Mouse (Mus musculus) hindbrain, embryonic 12.5 days (tissue): ENCODE results near the gene Mfap1b. TPM values are rescaled to one million over a fixed set of nuclear protein-coding genes. Genes with fewer than 3 reads are reported as not detected.
"Not testable (repeated sequence)": the region's sequence is repeated elsewhere in the genome, so short reads cannot be mapped to it uniquely, and the experiment has no call there.

Experiments used
- ATAC-seq: fragments of 200-750 bp; cut with Nextera tagmentation; 2 replicates; pipeline ENCODE4 v1.8.0; 2017; ENCODE audit warnings: moderate TSS enrichment; ENCODE audit not compliant: low FRiP score
- H3K27ac ChIP-seq: fragments of 300-500 bp; sonication (generic); 2 replicates; pipeline ENCODE4 v1.5.1; 2016; ENCODE audit warnings: mild to moderate bottlenecking
- H3K27me3 ChIP-seq: fragments of 300-500 bp; sonication (generic); 2 replicates; pipeline ENCODE4 v1.6.1; 2016; ENCODE audit warnings: mild to moderate bottlenecking
- H3K36me3 ChIP-seq: fragments of 300-500 bp; sonication (generic); 2 replicates; pipeline ENCODE4 v1.6.1; 2016; ENCODE audit warnings: mild to moderate bottlenecking
- H3K4me1 ChIP-seq: fragments of 300-500 bp; sonication (generic); 2 replicates; pipeline ENCODE4 v1.6.1; 2016
- H3K4me2 ChIP-seq: fragments of 300-500 bp; sonication (generic); replicated peaks from 2 replicates; pipeline ENCODE4 v1.6.1; 2016; ENCODE audit warnings: mild to moderate bottlenecking
- H3K4me3 ChIP-seq: fragments of 300-500 bp; sonication (generic); 2 replicates; pipeline ENCODE4 v1.5.1; 2016; ENCODE audit warnings: mild to moderate bottlenecking
- H3K9ac ChIP-seq: fragments of 300-500 bp; sonication (generic); 2 replicates; pipeline ENCODE4 v1.6.1; 2016; ENCODE audit warnings: mild to moderate bottlenecking, moderate library complexity
- H3K9me3 ChIP-seq: fragments of 300-500 bp; sonication (generic); replicated peaks from 2 replicates; pipeline ENCODE4 v1.6.1; 2016; ENCODE audit warnings: mild to moderate bottlenecking
- WGBS: fragments of 180-500 bp; shearing (Covaris S2); methylation state at CpG from one replicate; pipeline ENCODE4 v1.1.7; 2016; 5-methylcytosine and 5-hydroxymethylcytosine counted together
- polyA plus RNA-seq: library from polyadenylated mRNA; unstranded; fragments of >200 nt; fragmentation: Nextera tagmentation; extraction: Ambion mirVana; gene quantifications from 2 replicates; pipeline ENCODE4 v1.2.1, GENCODE M21; 2016

The Mfap1b gene
- polyA plus RNA-seq, 1 experiment from 2014 or later = 72.4 TPM

DNA sequence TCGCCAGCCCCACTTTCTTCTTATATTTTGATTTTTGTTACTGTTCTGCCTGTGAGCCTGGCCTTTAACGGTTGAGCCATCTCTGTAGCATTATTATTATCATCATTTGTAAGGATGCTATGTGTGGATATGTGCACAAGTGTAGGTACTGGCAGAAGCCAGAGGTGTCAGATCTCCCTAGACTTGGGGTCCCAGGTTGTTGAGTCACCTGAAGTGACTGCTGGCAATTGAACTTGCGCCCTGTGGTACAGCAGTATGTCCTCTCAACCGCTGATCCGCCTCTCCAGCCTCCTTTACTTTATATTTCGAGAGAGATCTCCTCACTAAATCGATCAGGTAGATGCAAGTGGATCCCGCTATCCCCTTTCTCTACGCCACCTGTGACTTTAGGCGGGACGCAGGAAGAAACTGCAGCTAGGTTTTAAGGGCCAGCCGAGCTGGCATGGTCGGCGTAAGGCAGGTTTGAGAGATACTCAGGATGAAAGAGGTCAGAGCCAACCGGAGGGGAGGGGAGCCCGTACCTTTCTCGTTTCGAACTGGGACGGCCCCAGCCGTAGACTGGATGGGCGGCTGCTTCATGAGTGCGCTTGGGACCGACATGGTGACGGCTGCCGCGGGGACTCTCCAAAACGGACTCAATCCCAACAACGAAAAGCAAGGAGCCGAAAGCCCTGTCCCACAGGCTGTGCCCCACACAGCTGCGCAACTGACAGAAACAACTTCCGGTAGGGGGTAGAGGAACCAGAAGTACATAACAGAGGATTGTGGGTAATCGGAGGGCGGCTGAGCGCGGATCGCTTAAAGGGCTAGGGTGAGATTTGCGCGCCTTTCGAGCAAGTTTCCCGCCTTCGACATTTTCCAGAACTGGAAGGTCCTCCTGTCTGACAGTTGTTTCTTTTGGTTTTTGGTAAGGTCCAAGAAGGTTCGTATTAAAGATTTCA, 32.3 kb upstream of the Mfap1b start, which contains the start of the genes Mfap1a and Wdr76:
TSS of gene Mfap1a (minus strand) at position 724 of the 941 bp plus-strand sequence.
TSS of gene Wdr76 (plus strand) at position 782 of the 941 bp plus-strand sequence.
- H3K9me3 ChIP-seq, H3K27me3 ChIP-seq, H3K36me3 ChIP-seq: not testable (repeated sequence)
- Histone ChIP-seq H3K27ac (0 out of 2 replicates have a peak within 1 kb of the TSS, but pooled peaks have one; percentile 64), H3K4me3 (peak within 1 kb of the TSS; percentile 60), H3K9ac (peak within 1 kb of the TSS; percentile 71), H3K4me2 (peak within 1 kb of the TSS; percentile 60), H3K4me1 (peaks cover 19% of the 10 kb centered on the region)
- peak; percentile 92 for ATAC-seq
- WGBS = 5% methylated on average over 42 of the region's 42 CpGs

DNA sequence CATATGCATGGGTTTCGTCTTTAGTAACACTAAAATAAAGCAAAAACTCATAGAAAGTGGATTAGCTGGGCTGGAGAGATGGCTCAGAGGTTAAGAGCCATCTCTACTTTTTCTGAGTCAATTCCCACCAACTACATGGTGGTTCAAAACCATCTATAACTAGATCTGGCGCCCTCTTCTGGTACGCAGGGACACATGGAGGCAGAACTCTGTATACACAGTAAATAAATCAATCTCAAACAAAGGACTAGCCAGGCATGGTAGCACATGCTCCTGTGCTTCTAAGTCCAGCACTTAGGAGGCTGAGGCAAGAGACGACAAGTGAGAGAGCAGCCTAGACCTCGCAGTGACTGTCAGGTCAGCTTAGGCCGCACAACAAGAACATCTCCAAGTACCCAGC, 27.7 kb upstream of the Mfap1b start:
- H3K27me3 ChIP-seq, H3K4me1 ChIP-seq, ATAC-seq, H3K9me3 ChIP-seq, H3K9ac ChIP-seq, H3K4me2 ChIP-seq, H3K4me3 ChIP-seq, H3K27ac ChIP-seq, H3K36me3 ChIP-seq: not testable (repeated sequence)
- WGBS = 73% methylated on average over 2 of the region's 6 CpGs

DNA sequence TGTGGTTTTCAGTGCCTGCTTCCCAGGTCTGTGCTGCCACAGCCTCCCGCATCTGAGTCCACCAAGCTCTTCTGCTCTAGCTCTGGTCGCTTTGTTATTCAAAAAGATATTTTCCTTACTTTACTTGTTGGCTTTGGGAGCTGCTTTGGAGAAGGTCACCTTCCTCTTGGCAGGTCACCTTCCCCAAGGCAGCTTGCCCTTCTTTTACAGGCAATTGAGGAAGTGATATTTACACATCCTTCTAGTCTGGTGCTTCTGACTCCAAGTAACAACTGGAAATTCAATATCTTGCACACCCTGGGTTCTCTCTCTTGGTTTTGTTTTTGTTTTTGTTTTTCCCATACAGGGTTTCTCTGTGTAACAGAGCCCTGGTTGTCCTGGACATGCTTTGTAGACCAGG, 10.5 kb upstream of the Mfap1b start:
- H3K4me1 ChIP-seq, ATAC-seq, H3K9me3 ChIP-seq, H3K9ac ChIP-seq, H3K36me3 ChIP-seq, H3K27me3 ChIP-seq, H3K4me2 ChIP-seq, H3K27ac ChIP-seq, H3K4me3 ChIP-seq: not testable (repeated sequence)
- WGBS = 60% methylated on average over 1 of the region's 2 CpGs

DNA sequence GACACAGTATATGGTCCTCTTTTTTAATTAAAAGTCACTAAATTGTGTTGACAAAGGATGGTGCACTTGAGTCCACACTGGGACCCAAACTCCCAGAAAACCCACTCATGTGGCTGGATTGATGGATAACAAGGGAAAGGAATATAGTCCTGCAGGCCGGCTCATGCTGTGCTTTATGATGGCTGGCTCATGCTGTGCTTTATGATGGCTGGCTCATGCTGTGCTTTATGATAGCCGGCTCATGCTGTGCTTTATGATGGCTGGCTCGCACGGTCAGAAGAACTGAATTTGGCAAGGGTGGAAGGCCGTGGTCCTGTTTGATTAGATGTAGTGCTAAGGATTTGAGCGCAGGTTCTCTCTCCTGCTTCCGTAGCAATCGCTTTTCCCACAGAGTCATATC, 9.7 kb upstream of the Mfap1b start:
- Histone ChIP-seq H3K9me3 (no peaks in the 10 kb centered on the region), H3K4me2 (no peak overlapping the region), H3K27ac (no peak overlapping the region), H3K9ac (no peak overlapping the region), H3K36me3 (no peaks in the 10 kb centered on the region), H3K27me3 (no peaks in the 10 kb centered on the region), H3K4me3 (no peak overlapping the region), H3K4me1 (0 out of 2 replicates have a peak, but pooled peaks cover 4% of the 10 kb centered on the region)
- 44% methylated on average over 8 of the region's 8 CpGs for WGBS
- ATAC-seq = no peak

DNA sequence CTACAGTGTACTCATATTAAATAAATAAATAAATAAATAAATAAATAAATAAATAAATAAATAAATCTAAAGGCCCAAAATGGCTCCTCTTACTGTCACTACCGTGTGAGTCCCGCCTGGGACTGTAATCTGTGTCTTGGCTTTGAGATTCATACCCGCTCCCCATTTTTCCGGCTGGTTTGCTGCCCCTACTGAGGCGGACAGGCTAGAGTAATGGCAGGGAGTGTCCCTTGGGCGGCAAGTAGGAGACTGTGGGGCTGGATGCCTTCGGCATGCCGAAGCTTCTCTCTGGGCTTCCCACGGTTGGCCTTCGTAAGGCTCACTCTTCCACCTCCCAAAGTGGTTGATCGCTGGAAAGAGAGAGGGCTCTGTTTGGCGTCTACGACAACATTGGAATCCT, 7.0 kb upstream of the Mfap1b start:
- not testable (repeated sequence) for H3K27ac ChIP-seq, H3K9ac ChIP-seq, ATAC-seq, H3K27me3 ChIP-seq, H3K9me3 ChIP-seq, H3K4me2 ChIP-seq, H3K4me3 ChIP-seq, H3K36me3 ChIP-seq, H3K4me1 ChIP-seq
- 86% methylated on average over 13 of the region's 13 CpGs for WGBS

DNA sequence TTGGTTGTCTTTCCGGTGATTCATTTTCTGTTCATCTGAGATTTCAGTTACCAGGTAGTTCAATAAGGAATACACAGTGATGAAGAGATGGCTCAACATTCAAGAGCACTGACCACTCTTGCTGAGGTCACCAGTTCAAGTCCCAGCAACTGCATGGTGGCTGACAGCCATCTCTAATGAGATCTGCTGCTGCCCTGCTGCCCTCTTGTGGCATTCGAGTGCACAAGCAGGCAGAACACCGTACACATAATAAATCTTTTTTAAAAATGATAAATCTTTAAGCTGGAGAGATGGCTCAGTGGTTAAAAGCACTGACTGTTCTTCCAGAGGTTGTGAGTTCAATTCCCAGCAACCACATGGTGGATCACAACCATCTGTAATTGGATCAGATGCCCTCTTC, 6.6 kb upstream of the Mfap1b start:
- no peaks in the 10 kb centered on the region for H3K9me3 ChIP-seq
- H3K9ac ChIP-seq = no peak overlapping the region
- WGBS = 57% methylated on average over 3 of the region's 3 CpGs
- no peak overlapping the region for H3K27ac ChIP-seq
- ATAC-seq = no peak
- no peak overlapping the region for H3K4me3 ChIP-seq
- H3K4me2 ChIP-seq = no peak overlapping the region
- H3K4me1 ChIP-seq = 0 out of 2 replicates have a peak, but pooled peaks cover 4% of the 10 kb centered on the region
- no peaks in the 10 kb centered on the region for H3K36me3 ChIP-seq
- H3K27me3 ChIP-seq = no peaks in the 10 kb centered on the region

DNA sequence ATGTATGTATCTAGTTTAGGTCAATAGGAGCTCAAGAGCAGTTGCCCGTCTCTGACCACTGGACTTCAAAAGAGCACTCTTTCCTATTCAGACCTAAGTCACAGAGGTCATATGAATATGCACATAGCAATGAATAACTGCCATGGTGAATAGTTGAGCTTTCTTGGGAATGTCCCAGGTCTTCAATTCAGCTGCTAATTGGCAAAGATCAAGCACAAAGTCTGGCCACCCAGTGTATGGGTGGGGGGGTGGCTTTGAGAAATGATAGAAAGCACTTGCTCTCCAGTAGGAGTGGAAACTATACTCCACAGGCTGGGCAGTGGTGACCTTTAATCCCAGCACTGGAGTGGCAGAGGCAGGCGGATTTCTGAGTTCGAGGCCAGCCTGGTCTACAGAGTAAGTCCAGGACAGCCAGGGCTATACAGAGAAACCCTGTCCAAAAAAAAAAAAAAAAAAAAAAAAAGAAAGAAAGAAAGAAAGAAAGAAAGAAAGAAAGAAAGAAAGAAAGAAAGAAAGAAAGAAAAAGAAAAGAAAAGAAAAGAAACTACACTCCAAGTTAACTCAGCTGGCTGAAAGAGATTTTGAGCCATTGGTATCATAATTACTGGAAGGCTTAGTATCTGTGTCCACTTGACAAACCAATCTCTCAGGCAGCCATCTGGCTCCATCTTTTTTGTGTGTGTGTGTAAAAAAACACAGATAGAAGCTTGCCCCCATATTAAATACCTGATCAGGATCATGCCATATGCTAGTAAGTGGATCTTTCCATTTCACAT, 3.8 kb upstream of the Mfap1b start:
- Histone ChIP-seq H3K4me2 (no peak overlapping the region), H3K27ac (no peak overlapping the region), H3K4me3 (no peak overlapping the region), H3K4me1 (no peaks in the 10 kb centered on the region), H3K9me3 (no peaks in the 10 kb centered on the region), H3K27me3 (no peaks in the 10 kb centered on the region), H3K36me3 (no peaks in the 10 kb centered on the region), H3K9ac (no peak overlapping the region)
- no peak for ATAC-seq
- WGBS = 67% methylated on average over 3 of the region's 3 CpGs

DNA sequence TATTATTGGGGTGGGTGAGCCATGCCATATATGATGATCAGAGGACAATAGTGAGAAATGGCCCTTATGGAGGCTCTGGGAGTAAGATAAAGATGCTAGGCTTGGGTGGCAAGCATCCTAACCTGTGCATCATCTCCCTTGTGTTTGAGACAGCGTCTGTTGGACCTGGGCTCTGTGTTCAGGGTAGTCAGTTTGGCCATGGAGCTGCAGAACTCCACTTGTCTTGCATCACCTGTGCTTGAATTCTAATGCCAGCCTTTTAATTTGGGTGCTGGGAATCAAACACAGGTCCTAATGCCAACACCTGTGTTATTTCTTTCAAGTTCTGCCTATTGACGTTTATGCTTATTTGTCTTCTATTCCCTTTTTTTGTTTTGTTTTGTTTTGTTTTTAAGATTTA, 1.4 kb upstream of the Mfap1b start:
- 98% methylated on average over 2 of the region's 2 CpGs for WGBS
- H3K9ac ChIP-seq, ATAC-seq: not testable (repeated sequence)

DNA sequence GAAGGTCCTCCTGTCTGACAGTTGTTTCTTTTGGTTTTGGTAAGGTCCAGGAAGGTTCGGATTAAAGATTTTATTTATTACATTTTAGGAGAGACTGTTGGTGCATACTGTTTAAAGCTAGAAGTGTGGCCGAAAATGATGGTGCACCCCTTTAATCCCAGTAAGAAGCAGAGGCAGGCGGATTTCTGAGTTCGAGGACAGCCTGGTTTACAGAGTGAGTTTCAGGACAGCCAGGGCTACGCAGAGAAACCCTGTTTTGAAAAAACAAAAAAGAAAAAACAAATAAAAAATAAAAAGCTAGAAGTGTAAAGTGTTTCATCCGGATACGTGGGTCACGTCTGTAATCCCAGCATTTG, 291 bp upstream of the Mfap1b start:
- Histone ChIP-seq H3K4me2 (peak overlapping the region; percentile 83), H3K27ac (peak overlapping the region; percentile 60), H3K36me3 (no peaks in the 10 kb centered on the region), H3K9ac (peak overlapping the region; percentile 71; the same call in 1 of the 2 replicates), H3K4me3 (peak overlapping the region; percentile 57), H3K9me3 (no peaks in the 10 kb centered on the region), H3K27me3 (no peaks in the 10 kb centered on the region), H3K4me1 (no peaks in the 10 kb centered on the region)
- peak; percentile 46 for ATAC-seq
- WGBS = 37% methylated on average over 8 of the region's 8 CpGs

More for the DNA sequence above, 1.4 kb upstream of the Mfap1b start:
- H3K36me3 ChIP-seq, H3K27ac ChIP-seq, H3K4me2 ChIP-seq, H3K27me3 ChIP-seq, H3K9me3 ChIP-seq, H3K4me3 ChIP-seq, H3K4me1 ChIP-seq: not testable (repeated sequence)

DNA sequence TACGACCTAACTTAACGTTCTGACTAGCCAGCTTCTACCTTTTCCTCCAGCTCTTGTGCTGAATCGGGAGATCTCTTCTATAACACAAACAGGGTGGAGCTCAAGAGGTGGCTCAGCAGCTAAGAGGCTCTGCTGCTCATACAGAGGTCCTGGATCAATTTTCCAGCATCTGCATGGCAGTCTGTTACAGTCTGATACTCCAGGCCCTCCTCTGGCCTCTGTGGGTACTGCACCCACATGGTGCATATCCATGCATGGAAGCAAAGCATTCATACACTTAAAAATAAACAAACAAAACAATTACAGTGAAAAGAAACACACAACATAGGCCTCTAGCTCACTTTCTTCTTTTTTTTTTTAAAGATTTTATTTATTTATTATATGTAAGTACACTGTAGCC, 1.1 kb downstream of the Mfap1b start:
- H3K36me3 ChIP-seq, H3K9ac ChIP-seq, H3K4me3 ChIP-seq, ATAC-seq, H3K4me1 ChIP-seq, H3K9me3 ChIP-seq, H3K27ac ChIP-seq, H3K27me3 ChIP-seq: not testable (repeated sequence)
- 98% methylated on average over 3 of the region's 3 CpGs for WGBS
- peak overlapping the region; percentile 83 for H3K4me2 ChIP-seq

DNA sequence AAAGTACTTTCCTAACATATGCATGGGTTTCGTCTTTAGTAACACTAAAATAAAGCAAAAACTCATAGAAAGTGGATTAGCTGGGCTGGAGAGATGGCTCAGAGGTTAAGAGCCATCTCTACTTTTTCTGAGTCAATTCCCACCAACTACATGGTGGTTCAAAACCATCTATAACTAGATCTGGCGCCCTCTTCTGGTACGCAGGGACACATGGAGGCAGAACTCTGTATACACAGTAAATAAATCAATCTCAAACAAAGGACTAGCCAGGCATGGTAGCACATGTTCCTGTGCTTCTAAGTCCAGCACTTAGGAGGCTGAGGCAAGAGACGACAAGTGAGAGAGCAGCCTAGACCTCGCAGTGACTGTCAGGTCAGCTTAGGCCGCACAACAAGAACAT, 4.9 kb downstream of the Mfap1b start:
- not testable (repeated sequence) for H3K27ac ChIP-seq, H3K4me3 ChIP-seq, H3K4me2 ChIP-seq, H3K36me3 ChIP-seq, H3K4me1 ChIP-seq, H3K9ac ChIP-seq, ATAC-seq, H3K9me3 ChIP-seq, H3K27me3 ChIP-seq
- 73% methylated on average over 2 of the region's 6 CpGs for WGBS

DNA sequence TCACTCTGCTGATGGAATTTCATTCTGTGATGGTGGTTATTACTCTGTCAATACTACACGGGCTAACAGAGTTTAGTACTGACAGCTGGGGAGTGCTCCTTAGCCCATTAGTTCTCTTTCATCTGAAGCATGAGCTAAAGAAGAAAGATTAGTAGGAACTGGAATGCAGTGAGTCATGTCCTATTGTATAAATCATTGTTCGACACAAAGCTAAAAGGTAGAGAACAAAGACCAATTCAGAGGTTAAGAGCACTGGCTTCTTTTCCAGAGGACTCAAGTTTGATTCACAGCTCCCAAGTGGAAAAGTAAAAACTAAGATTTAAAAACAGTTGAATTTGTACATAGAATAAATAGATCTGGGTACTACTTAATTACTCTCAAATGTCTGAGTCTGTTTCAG, 13.8 kb downstream of the Mfap1b start:
- no peaks in the 10 kb centered on the region for H3K27me3 ChIP-seq
- H3K9me3 ChIP-seq = no peaks in the 10 kb centered on the region
- H3K4me3 ChIP-seq = no peak overlapping the region
- peaks cover 11% of the 10 kb centered on the region for H3K4me1 ChIP-seq
- no peak overlapping the region for H3K9ac ChIP-seq
- ATAC-seq = no peak
- H3K4me2 ChIP-seq = no peak overlapping the region
- WGBS = 76% methylated on average over 2 of the region's 2 CpGs
- no peak overlapping the region for H3K27ac ChIP-seq
- peaks cover 18% of the 10 kb centered on the region for H3K36me3 ChIP-seq
